Mouse (Mus musculus) gastrocnemius, adult 18-20 months (tissue): ENCODE results near the gene Asna1. TPM values are rescaled to one million over a fixed set of nuclear protein-coding genes. Genes with fewer than 3 reads are reported as not detected.

Experiments used
- DNase-seq: peaks from one replicate; pipeline ENCODE4 v3.0.0; 2021; ENCODE audit warnings: low spot score
- long read RNA-seq, 2 experiments: library from polyadenylated mRNA; stranded (forward); transcript quantifications; one replicate each; pipeline ENCODE4 v2.0.0; 2021
- total RNA-seq, 2 experiments: library from RNA; stranded (reverse); gene quantifications; 2 replicates each; pipeline ENCODE4 v1.2.3; 2021

The Asna1 gene
- 10 to 100 TPM; 53.6 to 58.0 TPM for total RNA-seq
- long read RNA-seq, experiment 1, transcript Asna1-201 (7 exons, 1,256 nt) = major isoform, 33 of 37 reads
- long read RNA-seq, experiment 1, partial matches to known transcripts = 1 of 37 reads
- long read RNA-seq, experiment 1, other reads (novel, unspliced or antisense) = 3 of 37 reads
- long read RNA-seq, experiment 2, transcript Asna1-201 (7 exons, 1,256 nt) = major isoform, 39 of 42 reads
- long read RNA-seq, experiment 2, partial matches to known transcripts = 1 of 42 reads
- long read RNA-seq, experiment 2, other reads (novel, unspliced or antisense) = 2 of 42 reads

GRCm38 (mm10) chr8:85025098-85025932 is at the start of gene Asna1:
Gene Asna1, minus strand, starts transcription at chr8:85025281.
- DNase-seq = peak; percentile 83

GRCm38 (mm10) chr8:85074617-85075016 is 49.5 kb upstream of the Asna1 start:
- DNase-seq = no peak

- no peak for DNase-seq
These were observed 49.1 kb upstream of the Asna1 start for GRCm38 (mm10) chr8:85074167-85074566.

DNA sequence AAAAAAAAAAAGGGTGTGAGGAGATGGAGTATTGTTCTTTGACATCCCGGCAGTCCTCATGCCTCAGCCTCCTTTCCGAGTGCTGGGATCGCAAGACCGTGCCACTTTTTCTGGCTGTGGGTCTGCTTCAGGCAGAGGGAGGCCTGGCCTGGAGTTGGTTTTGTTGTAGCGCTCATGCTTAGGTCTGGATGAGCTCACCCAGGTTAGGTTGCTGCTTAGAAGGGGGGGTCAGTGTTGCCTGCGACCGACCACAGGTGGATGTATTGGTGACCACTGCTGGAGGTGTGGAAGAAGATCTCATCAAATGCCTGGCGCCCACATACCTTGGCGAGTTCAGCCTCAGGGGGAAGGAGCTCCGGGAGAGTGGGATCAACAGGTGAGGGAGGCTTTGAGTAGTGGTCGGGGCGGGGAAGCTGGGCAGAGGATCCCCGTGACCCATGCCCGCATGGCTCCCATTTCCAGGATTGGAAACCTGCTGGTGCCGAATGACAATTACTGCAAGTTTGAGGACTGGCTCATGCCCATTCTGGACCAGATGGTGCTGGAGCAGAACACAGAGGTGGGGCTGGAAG is 48.0 kb upstream of the Asna1 start:
- no peak for DNase-seq

DNA sequence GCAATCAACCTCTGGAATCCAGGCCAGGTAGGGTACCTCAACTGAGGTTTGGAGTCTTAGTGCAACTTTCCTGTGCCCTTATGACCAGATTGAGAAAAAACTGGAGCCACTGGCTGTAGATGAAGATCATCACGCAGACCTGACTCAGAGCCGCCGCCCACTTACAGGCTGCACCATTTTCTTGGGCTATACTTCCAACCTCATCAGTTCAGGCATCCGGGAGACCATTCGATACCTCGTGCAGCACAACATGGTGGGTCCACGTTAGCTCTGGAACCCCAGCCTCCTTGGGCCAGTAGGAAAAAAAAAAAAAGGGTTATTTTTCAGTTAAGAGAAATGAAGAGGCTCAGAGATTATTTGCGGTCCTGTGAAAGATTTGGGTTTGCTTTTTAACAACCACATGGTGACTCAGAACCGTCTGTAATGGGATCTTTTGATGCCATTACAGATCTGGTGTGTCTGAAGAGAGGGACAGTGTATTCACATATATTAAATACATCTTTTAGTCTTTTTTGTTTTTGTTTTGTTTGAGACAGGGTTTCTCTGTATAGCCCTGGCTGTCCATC is 47.4 kb upstream of the Asna1 start:
- no peak for DNase-seq

- DNase-seq = peak; percentile 93
These were observed 46.6 kb upstream of the Asna1 start, which contains the start of gene Dhps for GRCm38 (mm10) chr8:85071514-85072281. Gene Dhps, plus strand, starts transcription at chr8:85071757.

DNA sequence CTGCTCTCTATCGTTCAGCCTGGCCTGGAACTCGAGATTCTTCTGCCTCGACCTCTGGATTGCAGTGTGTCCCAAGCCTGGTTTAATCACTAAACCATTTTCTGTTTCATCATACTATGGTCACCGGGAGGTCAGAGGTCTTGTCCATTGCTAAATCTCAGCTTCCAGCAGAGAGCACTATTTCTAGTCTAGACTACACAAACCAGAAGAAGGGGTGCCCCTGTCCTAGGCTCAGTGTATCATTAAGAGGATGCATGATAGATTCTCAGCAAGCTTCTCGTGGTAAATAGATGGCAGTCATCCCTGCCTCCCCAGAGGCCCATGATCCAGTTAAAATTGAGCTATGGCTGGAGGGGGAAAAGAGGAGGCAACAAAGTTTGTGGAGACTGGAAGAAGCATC is 46.0 kb upstream of the Asna1 start:
- DNase-seq = no peak

GRCm38 (mm10) chr8:85067982-85068381 is 42.9 kb upstream of the Asna1 start, which contains the start of gene Gm5741:
Gene Gm5741, minus strand, starts transcription at chr8:85067982.
- no peak for DNase-seq

- DNase-seq = no peak
These were observed 42.1 kb upstream of the Asna1 start for GRCm38 (mm10) chr8:85067155-85067554.

DNA sequence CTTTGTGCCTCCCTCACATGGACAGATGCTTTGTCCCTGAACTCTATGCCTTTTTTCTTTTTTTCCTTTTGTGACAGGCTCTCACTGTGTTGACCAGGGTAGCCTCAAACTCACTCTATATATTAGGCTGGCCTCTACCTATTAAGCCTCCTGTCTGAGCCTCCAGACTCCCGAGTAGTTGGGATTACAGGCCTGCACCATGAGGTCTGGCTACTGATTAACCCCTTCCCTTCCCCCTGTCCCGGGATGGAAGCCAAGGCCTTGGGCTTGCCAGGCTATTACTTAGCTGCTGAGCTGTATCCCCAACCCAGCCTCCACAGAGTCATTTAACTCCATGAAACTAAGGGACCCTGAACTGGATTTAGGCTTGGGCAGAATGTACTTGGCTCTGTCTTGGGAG is 40.1 kb upstream of the Asna1 start:
- DNase-seq = no peak

DNA sequence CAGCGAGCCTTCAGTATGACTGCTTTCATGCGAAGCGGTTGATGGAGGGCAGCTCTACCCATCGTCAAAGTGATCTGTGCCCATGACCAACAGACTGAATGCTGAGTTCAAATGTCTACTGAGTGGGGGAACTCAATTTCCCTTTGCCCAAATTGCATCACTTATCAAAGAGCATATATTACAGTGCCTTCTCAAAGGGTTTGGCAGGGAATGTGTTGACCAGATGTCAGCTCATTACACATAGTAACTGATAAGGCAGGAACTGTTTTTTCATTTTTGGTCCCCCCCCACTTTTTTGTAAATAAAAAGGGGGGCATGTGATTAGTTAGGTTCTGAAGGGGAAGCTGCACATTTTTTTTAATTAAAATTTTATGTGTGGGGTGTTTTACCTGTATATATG is 37.5 kb upstream of the Asna1 start:
- no peak for DNase-seq

- peak; percentile 91 for DNase-seq
These were observed 35.0 kb upstream of the Asna1 start, which contains the start of gene Fbxw9 for GRCm38 (mm10) chr8:85059879-85060616. Gene Fbxw9, plus strand, starts transcription at chr8:85060055.

DNA sequence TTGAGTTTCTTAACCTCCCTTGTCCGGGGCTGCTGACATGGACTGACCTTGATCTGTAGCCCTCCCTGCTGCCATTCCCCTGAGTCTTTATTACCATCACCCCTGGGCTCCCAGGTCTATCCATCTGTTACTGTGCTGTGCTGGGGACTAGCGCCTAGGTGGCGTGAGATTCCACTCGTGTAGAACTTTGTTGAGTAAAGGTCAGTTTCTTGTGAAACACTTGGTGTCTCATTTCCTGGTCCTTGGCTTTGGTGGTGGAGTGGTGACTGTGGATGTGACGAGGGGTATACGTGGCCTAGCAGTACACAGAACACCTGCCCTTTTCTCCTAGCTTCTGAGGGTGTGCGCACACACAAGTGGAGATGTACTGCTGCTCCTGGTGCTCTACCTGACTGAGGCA is 32.3 kb upstream of the Asna1 start:
- no peak for DNase-seq

GRCm38 (mm10) chr8:85043619-85044018 is 18.5 kb upstream of the Asna1 start:
- DNase-seq = no peak

DNA sequence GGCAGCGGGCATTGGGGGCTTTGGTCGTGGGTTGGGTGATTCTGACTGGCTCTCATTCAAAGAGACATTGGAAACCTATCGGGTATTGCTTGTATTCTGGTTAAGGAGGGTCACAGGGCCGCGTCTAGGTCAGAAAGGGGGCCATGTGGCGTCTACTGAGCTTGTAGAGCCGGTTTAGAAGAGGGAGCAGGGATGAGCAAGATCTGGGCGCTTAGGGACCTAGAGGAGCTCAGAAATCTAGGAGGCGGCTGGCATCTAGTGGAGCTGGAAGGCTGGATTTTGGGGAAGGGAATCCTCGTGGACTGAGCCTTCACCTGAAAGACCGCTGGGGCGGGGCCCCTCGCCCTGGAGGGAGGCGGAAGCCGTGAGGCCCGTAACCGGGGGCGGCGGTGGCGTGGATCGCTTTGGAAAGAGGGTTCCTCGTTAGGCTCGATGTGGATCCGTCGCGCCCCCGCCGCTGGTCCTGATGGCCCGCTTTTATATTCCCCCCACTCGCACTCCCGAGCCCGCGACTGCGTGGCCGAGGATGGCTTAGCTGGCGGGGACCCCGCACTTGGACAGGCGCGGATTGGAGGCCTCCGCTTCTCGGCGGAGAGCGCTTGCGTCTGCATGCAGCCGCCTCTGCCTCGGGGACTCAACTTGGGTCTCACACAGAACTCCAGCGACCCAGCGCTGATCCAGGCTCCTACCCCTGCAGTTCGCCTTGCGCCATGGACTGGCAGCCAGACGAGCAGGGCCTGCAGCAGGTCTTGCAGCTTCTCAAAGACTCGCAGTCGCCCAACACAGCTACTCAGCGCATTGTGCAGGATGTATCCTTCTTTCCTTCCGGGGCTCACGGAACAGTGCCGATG is 12.8 kb upstream of the Asna1 start:
- DNase-seq = no peak

DNA sequence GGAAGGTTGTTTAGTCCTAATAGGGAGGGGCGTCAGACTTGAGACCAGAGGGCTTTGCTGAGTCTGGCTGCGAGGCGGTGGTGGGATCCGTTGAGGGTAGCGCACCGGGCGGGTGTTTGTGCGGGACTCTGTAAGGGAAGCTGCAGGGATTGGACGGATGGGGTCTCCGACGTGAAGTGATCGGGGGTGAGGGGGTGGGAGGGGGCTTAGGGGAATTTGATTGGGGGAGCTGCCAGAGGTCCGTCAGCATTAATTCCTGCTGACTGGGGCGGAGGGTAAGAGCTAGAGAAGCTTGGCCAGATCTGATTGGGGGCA is 12.2 kb upstream of the Asna1 start:
- DNase-seq = no peak

DNA sequence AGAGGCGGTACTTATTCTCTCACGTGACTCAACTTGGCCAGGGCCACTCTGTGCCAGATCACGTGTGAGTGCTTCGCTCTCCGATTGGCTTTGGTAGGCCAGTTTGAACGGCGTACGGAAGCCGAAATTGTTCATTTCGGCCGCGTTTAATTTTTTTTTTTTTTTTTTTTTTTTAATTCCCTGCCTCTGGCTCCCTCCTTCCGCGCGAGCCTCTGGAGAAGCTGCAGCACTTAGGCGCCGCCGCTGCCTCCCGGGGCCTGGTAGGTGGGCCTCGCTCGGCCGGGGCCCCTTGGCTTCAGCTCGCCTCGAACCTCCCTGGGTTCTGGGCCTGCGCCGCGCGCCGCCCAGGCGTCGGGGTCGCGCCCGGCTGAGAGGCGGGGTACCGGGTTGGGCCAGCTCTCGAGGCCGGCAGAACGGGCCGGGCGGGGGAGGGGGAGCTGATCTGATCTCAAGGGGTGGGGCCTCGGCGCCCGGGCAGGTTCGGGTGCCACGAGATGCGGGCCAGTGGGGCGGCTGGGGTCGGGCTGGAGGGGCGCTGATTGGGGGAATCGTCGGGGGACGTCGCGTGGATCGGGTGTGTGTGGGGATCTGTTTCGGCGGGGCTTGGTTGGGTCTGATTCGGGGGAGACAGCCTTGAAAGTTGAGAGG is 11.8 kb upstream of the Asna1 start, which contains the start of gene Tnpo2:
Tnpo2 (plus strand) TSS at position 198 of the 648 bp plus-strand sequence.
- DNase-seq = peak; percentile 95

DNA sequence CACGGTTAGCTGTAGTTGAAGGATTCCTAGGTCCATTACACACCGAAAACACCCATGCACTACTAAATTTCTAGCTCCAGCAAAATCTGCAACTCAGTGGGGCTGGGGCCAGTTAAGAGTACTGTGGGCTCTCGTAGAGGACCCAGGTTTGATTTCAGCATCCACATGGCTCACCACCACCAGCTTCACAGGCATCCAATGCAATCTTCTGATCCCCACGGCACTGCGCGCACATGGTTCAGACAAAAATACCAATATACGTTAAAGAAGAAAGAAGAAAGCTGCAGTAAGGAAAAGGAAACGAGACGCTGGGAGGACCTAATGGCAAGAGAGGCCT is 11.3 kb upstream of the Asna1 start:
- no peak for DNase-seq

GRCm38 (mm10) chr8:85035728-85036310 is 10.7 kb upstream of the Asna1 start:
- no peak for DNase-seq
